Comparison of ENCODE assay signal across 11 mouse cellular contexts in the genomic region with DNA sequence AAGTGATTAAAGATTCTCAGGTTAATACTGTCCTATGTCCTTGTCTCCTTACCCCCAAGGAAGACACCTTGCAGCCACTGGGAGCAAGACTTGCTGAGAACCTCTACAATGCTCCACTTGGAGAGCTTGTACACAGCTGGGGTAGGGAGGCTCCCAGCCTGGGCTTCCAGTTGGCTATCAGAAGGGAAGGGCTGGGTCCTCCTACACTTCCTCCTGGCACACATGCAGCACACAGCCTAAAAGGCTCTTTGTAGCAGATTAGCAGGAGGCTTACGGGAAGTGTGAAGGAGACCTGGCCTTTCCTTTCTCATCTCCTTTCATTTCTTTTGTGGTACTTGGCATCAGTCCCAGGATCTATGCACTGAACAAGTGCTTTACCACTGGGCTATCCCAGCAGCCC. TPM values are rescaled to one million over a fixed set of nuclear protein-coding genes. Genes with fewer than 3 reads are reported as not detected.
A peak's percentile ranks its signal among the peaks of the same experiment; 100 is the strongest.
DNase-seq lines count a peak whose midpoint lies in the region; ATAC-seq and TF ChIP-seq lines count a peak whose summit lies in the region.
"Had no signal": no experiment of that assay in that cellular context is flagged by ENCODE, and none has a peak within 500 bp of the region (broad histone marks: within the 10 kb centered on the region; RNA-seq: fewer than 3 reads in every experiment).

No protein-coding gene starts in this region.

- WGBS in large intestine, adult 2 months: 8% methylated on average over 1 of the region's 1 CpGs
- 56% methylated on average over 1 of the region's 1 CpGs for WGBS in forebrain, embryonic 11.5 days

- no peaks in the 10 kb centered on the region for H3K9me3 ChIP-seq in forebrain, embryonic 11.5 days (ENCODE audit: control insufficient read depth, low read length)
- H3K9me3 ChIP-seq: midbrain, embryonic 12.5 days had no signal

- no peak overlapping the region for H3K4me2 ChIP-seq in forebrain, embryonic 11.5 days (ENCODE audit: low read depth, low read length, severe bottlenecking)
- H3K4me2 ChIP-seq: midbrain, embryonic 12.5 days had no signal

- no peak overlapping the region for H3K9ac ChIP-seq in forebrain, embryonic 11.5 days (ENCODE audit: low read length)
- H3K9ac ChIP-seq: midbrain, embryonic 12.5 days had no signal

- ATAC-seq in forebrain, embryonic 11.5 days (replicated peaks; ENCODE audit: low FRiP score): no peak
- ATAC-seq: Patski had no signal

- H3K36me3 ChIP-seq in forebrain, embryonic 11.5 days (ENCODE audit: control insufficient read depth, insufficient read depth, low read length): no peaks in the 10 kb centered on the region
- H3K36me3 ChIP-seq: midbrain, embryonic 12.5 days had no signal

- intact Hi-C loops in left cerebral cortex, adult 2 months (cut with DNase I): no loop called here

- TF ChIP-seq CTCF in left cerebral cortex, adult 2 months (IDR thresholded peaks at IDR 0.05): no peak

- peak overlapping the region; percentile 45 for H3K27ac ChIP-seq in left cerebral cortex, adult 2 months
- H3K27ac ChIP-seq in forebrain, embryonic 11.5 days (ENCODE audit: low read depth, low read length): no peak overlapping the region
- H3K27ac ChIP-seq: midbrain, embryonic 12.5 days had no signal

- H3K4me3 ChIP-seq in left cerebral cortex, adult 2 months: no peak overlapping the region
- no peak overlapping the region for H3K4me3 ChIP-seq in forebrain, embryonic 11.5 days (ENCODE audit: low read depth, low read length)
- H3K4me3 ChIP-seq: midbrain, embryonic 12.5 days had no signal

- H3K27me3 ChIP-seq in forebrain, embryonic 11.5 days (ENCODE audit: control insufficient read depth, insufficient read depth, low read length): no peaks in the 10 kb centered on the region
- H3K27me3 ChIP-seq: midbrain, embryonic 12.5 days had no signal

- peak in 1 of 2 experiments; percentile 11 for DNase-seq in left cerebral cortex, adult 2 months (ENCODE audit: extremely low spot score in 1 of 2, low spot score in 2 of 2)
- no peak for DNase-seq in left cerebral cortex, adult 8-10 months (ENCODE audit: low spot score in 2 of 2)
- peak; percentile 81 for DNase-seq in heart, adult 8-10 months (ENCODE audit: low spot score)
- DNase-seq in large intestine, adult 2 months (ENCODE audit: low read depth, low spot score): peak; percentile 21
- DNase-seq in right cerebral cortex, postnatal 14 days: peak; percentile 9
- DNase-seq in cerebellum, postnatal 14 days: no peak
- DNase-seq in thymus, postnatal 0 days (ENCODE audit: low spot score): no peak
- DNase-seq in forebrain, embryonic 11.5 days (ENCODE audit: low spot score): no peak

- H3K4me1 ChIP-seq in forebrain, embryonic 11.5 days (replicated peaks; ENCODE audit: control insufficient read depth, insufficient read depth, low read length): no peaks in the 10 kb centered on the region

RNA-seq across cellular contexts. Expression of a gene that starts 14.2 kb away (rescaled TPM):
- under 1 TPM in 1 of 2 experiments, not detected in 1; 0.18 TPM for total RNA-seq in left cerebral cortex, adult 2 months (2021)
- under 1 TPM in 3 of 4 experiments, not detected in 1; 0.25 to 0.33 (median 0.27) TPM for total RNA-seq in left cerebral cortex, adult 8-10 months (2022)
- 1 to 10 TPM in 3 of 4 experiments, under 1 TPM in 1; 0.86 to 1.9 (median 1.2) TPM for total RNA-seq in heart, adult 8-10 months (2022)
- polyA plus RNA-seq in large intestine, adult 2 months (2012; rRNA removed): 0.88 and 0.93 TPM in 2 replicates
- 0.49 and 0.59 TPM in 2 replicates for polyA plus RNA-seq in thymus, postnatal 0 days (2015; fragmentation: Nextera tagmentation; extraction: Ambion mirVana)
- not detected in 2 replicates for polyA plus RNA-seq in forebrain, embryonic 11.5 days (2014; fragmentation: Nextera tagmentation; extraction: Ambion mirVana)
- polyA plus RNA-seq: midbrain, embryonic 12.5 days had no signal

RNA-seq across cellular contexts. Expression of a gene that starts 17.4 kb away (rescaled TPM):
- total RNA-seq in left cerebral cortex, adult 2 months (2021): not detected
- not detected for total RNA-seq in left cerebral cortex, adult 8-10 months (2022)
- not detected for total RNA-seq in heart, adult 8-10 months (2022)
- polyA plus RNA-seq in large intestine, adult 2 months (2012; rRNA removed): not detected in 2 replicates
- not detected in 2 replicates for polyA plus RNA-seq in thymus, postnatal 0 days (2015; fragmentation: Nextera tagmentation; extraction: Ambion mirVana)
- not detected in 2 replicates for polyA plus RNA-seq in forebrain, embryonic 11.5 days (2014; fragmentation: Nextera tagmentation; extraction: Ambion mirVana)
- polyA plus RNA-seq: midbrain, embryonic 12.5 days; Patski; stomach, embryonic 16.5 days had no signal

RNA-seq across cellular contexts. Expression of a gene that starts 20.0 kb away (rescaled TPM):
- not detected for total RNA-seq in left cerebral cortex, adult 2 months (2021)
- total RNA-seq in left cerebral cortex, adult 8-10 months (2022): not detected
- not detected for total RNA-seq in heart, adult 8-10 months (2022)
- not detected in 2 replicates for polyA plus RNA-seq in large intestine, adult 2 months (2012; rRNA removed)
- polyA plus RNA-seq in thymus, postnatal 0 days (2015; fragmentation: Nextera tagmentation; extraction: Ambion mirVana): not detected in 2 replicates
- polyA plus RNA-seq in forebrain, embryonic 11.5 days (2014; fragmentation: Nextera tagmentation; extraction: Ambion mirVana): not detected in 2 replicates
- polyA plus RNA-seq: midbrain, embryonic 12.5 days; Patski; stomach, embryonic 16.5 days had no signal

RNA-seq across cellular contexts. Expression of a gene that starts 48.6 kb away (rescaled TPM):
- total RNA-seq in left cerebral cortex, adult 2 months (2021): not detected
- not detected for total RNA-seq in left cerebral cortex, adult 8-10 months (2022)
- total RNA-seq in heart, adult 8-10 months (2022): not detected
- 24.7 and 45.8 TPM in 2 replicates for polyA plus RNA-seq in large intestine, adult 2 months (2012; rRNA removed)
- 11.8 and 13.3 TPM in 2 replicates for polyA plus RNA-seq in thymus, postnatal 0 days (2015; fragmentation: Nextera tagmentation; extraction: Ambion mirVana)
- polyA plus RNA-seq in forebrain, embryonic 11.5 days (2014; fragmentation: Nextera tagmentation; extraction: Ambion mirVana): not detected in 2 replicates
- polyA plus RNA-seq: midbrain, embryonic 12.5 days; Patski had no signal

Comparison
In these comparisons a context has a peak if more than half of its experiments do, and no peak if none do; other contexts are left out.
1. DNase-seq: peak in heart, adult 8-10 months (single experiment), large intestine, adult 2 months (single experiment) and right cerebral cortex, postnatal 14 days (single experiment); none in left cerebral cortex, adult 8-10 months (0 of 2), cerebellum, postnatal 14 days (0 of 2), thymus, postnatal 0 days (single experiment) and forebrain, embryonic 11.5 days (single experiment).